Mouse (Mus musculus): ENCODE measurements around the gene Gm6592. TPM values are rescaled to one million over a fixed set of nuclear protein-coding genes. Genes with fewer than 3 reads are reported as not detected.

The Gm6592 gene
- total and polyA plus RNA-seq, 2 experiments from 2014 or later: not detected

GRCm38 (mm10) chrX:8892343-8893155 lies 48.8 kb downstream of the Gm6592 start, which contains the start of gene B630019K06Rik:
Gene B630019K06Rik, plus strand, starts transcription at chrX:8892382.
- H3K4me2 ChIP-seq (ENCODE audit: low read depth): peak within 1 kb of the TSS; percentile 66
- TF ChIP-seq CTCF (IDR thresholded peaks at IDR 0.05; ENCODE audit: low read depth): no peak
- no peaks in the 10 kb centered on the region for H3K9me3 ChIP-seq (ENCODE audit: low read length)
- WGBS: 30% methylated on average over 78 of the region's 95 CpGs
- DNase-seq: peak; percentile 69
- peak within 1 kb of the TSS; percentile 75 for H3K9ac ChIP-seq
- H3K4me1 ChIP-seq (ENCODE audit: insufficient read depth): no peaks in the 10 kb centered on the region
- H3K27ac ChIP-seq (ENCODE audit: low read depth, low read length): peak within 1 kb of the TSS; percentile 86
- no peaks in the 10 kb centered on the region for H3K27me3 ChIP-seq (ENCODE audit: insufficient read depth, low read length)
- H3K36me3 ChIP-seq (ENCODE audit: insufficient read depth): 0 out of 2 replicates have a peak, but pooled peaks cover 3% of the 10 kb centered on the region
- peak; percentile 90 for ATAC-seq
- peak within 1 kb of the TSS; percentile 51 for H3K4me3 ChIP-seq (ENCODE audit: low read depth, low read length)

DNA sequence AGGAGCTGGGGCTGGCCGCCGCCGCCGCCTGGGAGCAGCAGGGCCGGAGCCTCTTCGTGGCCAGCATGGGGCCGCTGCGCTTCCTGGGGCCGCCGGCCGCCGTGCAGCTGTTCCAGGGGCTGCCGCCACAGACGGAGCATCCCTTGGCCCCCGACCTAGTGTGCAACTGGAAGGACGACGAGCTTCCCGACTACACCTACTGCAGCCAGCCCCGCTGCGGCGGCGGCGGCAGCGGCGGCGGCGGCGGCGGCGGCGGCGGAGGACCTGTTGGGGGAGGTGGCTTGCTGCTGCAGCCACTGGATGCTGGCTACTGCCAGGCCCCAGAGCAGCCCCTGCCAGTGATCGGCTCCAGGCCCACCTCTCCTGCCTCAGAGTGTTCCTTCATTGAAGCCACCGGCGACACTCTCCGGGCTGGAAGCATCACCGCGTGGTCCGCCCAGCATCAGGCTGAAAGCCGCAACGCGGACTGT lies 49.4 kb downstream of the Gm6592 start:
- Histone ChIP-seq H3K4me1 (ENCODE audit: insufficient read depth) (no peaks in the 10 kb centered on the region), H3K27me3 (ENCODE audit: insufficient read depth, low read length) (no peaks in the 10 kb centered on the region), H3K9me3 (ENCODE audit: low read length) (no peaks in the 10 kb centered on the region), H3K9ac (peak overlapping the region; percentile 75), H3K27ac (ENCODE audit: low read depth, low read length) (peak overlapping the region; percentile 86), H3K4me2 (ENCODE audit: low read depth) (peak overlapping the region; percentile 66), H3K36me3 (ENCODE audit: insufficient read depth) (0 out of 2 replicates have a peak, but pooled peaks cover 3% of the 10 kb centered on the region), H3K4me3 (ENCODE audit: low read depth, low read length) (peak overlapping the region; percentile 51)
- no peak for DNase-seq
- no peak for TF ChIP-seq CTCF (IDR thresholded peaks at IDR 0.05; ENCODE audit: low read depth)
- ATAC-seq: peak; percentile 70
- WGBS: 30% methylated on average over 27 of the region's 42 CpGs

Other genes with a start within 250 kb of the Gm6592 start
- gene Ssxb8, start 153.2 kb upstream of the Gm6592 start, total RNA-seq (2014; rRNA removed): not detected in 2 replicates
- not detected in 2 replicates for gene Ssxb8, start 153.2 kb upstream of the Gm6592 start, polyA plus RNA-seq (2015; fragmentation: Nextera tagmentation; extraction: Ambion mirVana)
- not detected in 2 replicates for gene Ssx9, start 95.6 kb upstream of the Gm6592 start, total RNA-seq (2014; rRNA removed)
- gene Ssx9, start 95.6 kb upstream of the Gm6592 start, polyA plus RNA-seq (2015; fragmentation: Nextera tagmentation; extraction: Ambion mirVana): not detected in 2 replicates
- gene Ssxb5, start 40.3 kb upstream of the Gm6592 start, total RNA-seq (2014; rRNA removed): 0.38 TPM in 1 of 2 replicates, not detected in the other
- not detected in 2 replicates for gene Ssxb5, start 40.3 kb upstream of the Gm6592 start, polyA plus RNA-seq (2015; fragmentation: Nextera tagmentation; extraction: Ambion mirVana)
- not detected in 2 replicates for gene Gm5751, start 30.3 kb downstream of the Gm6592 start, total RNA-seq (2014; rRNA removed)
- gene Gm5751, start 30.3 kb downstream of the Gm6592 start, polyA plus RNA-seq (2015; fragmentation: Nextera tagmentation; extraction: Ambion mirVana): not detected in 2 replicates
- gene B630019K06Rik, start 48.4 kb downstream of the Gm6592 start, total RNA-seq (2014; rRNA removed): 40.1 and 60.1 TPM in 2 replicates
- 18.3 and 27.1 TPM in 2 replicates for gene B630019K06Rik, start 48.4 kb downstream of the Gm6592 start, polyA plus RNA-seq (2015; fragmentation: Nextera tagmentation; extraction: Ambion mirVana)
- not detected in 2 replicates for gene Fthl17b, start 119.0 kb downstream of the Gm6592 start, total RNA-seq (2014; rRNA removed)
- not detected in 2 replicates for gene Fthl17b, start 119.0 kb downstream of the Gm6592 start, polyA plus RNA-seq (2015; fragmentation: Nextera tagmentation; extraction: Ambion mirVana)
- gene Fthl17c, start 132.6 kb downstream of the Gm6592 start, total RNA-seq (2014; rRNA removed): not detected in 2 replicates
- not detected in 2 replicates for gene Fthl17c, start 132.6 kb downstream of the Gm6592 start, polyA plus RNA-seq (2015; fragmentation: Nextera tagmentation; extraction: Ambion mirVana)
- not detected in 2 replicates for gene Fthl17d, start 142.8 kb downstream of the Gm6592 start, total RNA-seq (2014; rRNA removed)
- not detected in 2 replicates for gene Fthl17d, start 142.8 kb downstream of the Gm6592 start, polyA plus RNA-seq (2015; fragmentation: Nextera tagmentation; extraction: Ambion mirVana)
- not detected in 2 replicates for gene Fthl17e, start 189.5 kb downstream of the Gm6592 start, total RNA-seq (2014; rRNA removed)
- gene Fthl17e, start 189.5 kb downstream of the Gm6592 start, polyA plus RNA-seq (2015; fragmentation: Nextera tagmentation; extraction: Ambion mirVana): not detected in 2 replicates
- gene Fthl17f, start 219.0 kb downstream of the Gm6592 start, total RNA-seq (2014; rRNA removed): not detected in 2 replicates
- not detected in 2 replicates for gene Fthl17f, start 219.0 kb downstream of the Gm6592 start, polyA plus RNA-seq (2015; fragmentation: Nextera tagmentation; extraction: Ambion mirVana)